10 mouse cellular contexts compared by ENCODE assay signal in genomic region chr7:29425413-29425827, GRCm38 (mm10).
A peak's percentile ranks its signal among the peaks of the same experiment; 100 is the strongest.
DNase-seq lines count a peak whose midpoint lies in the region; ATAC-seq and TF ChIP-seq lines count a peak whose summit lies in the region.
"Had no signal": no experiment of that assay in that cellular context is flagged by ENCODE, and none has a peak within 500 bp of the region (broad histone marks: within the 10 kb centered on the region; RNA-seq: fewer than 3 reads in every experiment).

No protein-coding gene starts in this region.

- no peak overlapping the region for H3K4me3 ChIP-seq in kidney, embryonic 16.5 days (ENCODE audit: low read length)
- H3K4me3 ChIP-seq in kidney, embryonic 14.5 days (ENCODE audit: low read length), result no peak overlapping the region
- no peak overlapping the region for H3K4me3 ChIP-seq in forebrain, embryonic 16.5 days (replicated peaks; ENCODE audit: low read length)
- H3K4me3 ChIP-seq in lung, postnatal 0 days (ENCODE audit: low read depth, low read length), result no peak overlapping the region
- no peak overlapping the region for H3K4me3 ChIP-seq in midbrain, embryonic 15.5 days
- H3K4me3 ChIP-seq: embryonic facial prominence, embryonic 12.5 days; liver, embryonic 13.5 days had no signal

- peaks cover 18% of the 10 kb centered on the region for H3K4me1 ChIP-seq in kidney, embryonic 16.5 days (ENCODE audit: insufficient read depth, low read length)
- peaks cover 14% of the 10 kb centered on the region; the same call in 1 of the 2 replicates for H3K4me1 ChIP-seq in kidney, embryonic 14.5 days (ENCODE audit: control insufficient read depth, insufficient read depth, low read length)
- H3K4me1 ChIP-seq in forebrain, embryonic 16.5 days (replicated peaks; ENCODE audit: control insufficient read depth, insufficient read depth, low read length), result peaks cover 29% of the 10 kb centered on the region
- peaks cover 24% of the 10 kb centered on the region for H3K4me1 ChIP-seq in lung, postnatal 0 days (ENCODE audit: insufficient read depth, low read depth, low read length)
- H3K4me1 ChIP-seq in midbrain, embryonic 15.5 days, result peaks cover 10% of the 10 kb centered on the region

- no peak overlapping the region for H3K9ac ChIP-seq in kidney, embryonic 16.5 days (replicated peaks; ENCODE audit: low read length)
- H3K9ac ChIP-seq in kidney, embryonic 14.5 days (ENCODE audit: low read depth, low read length), result no peak overlapping the region
- no peak overlapping the region for H3K9ac ChIP-seq in forebrain, embryonic 16.5 days (replicated peaks; ENCODE audit: low read depth, low read length)
- no peak overlapping the region for H3K9ac ChIP-seq in lung, postnatal 0 days (replicated peaks; ENCODE audit: low read depth)
- no peak overlapping the region for H3K9ac ChIP-seq in midbrain, embryonic 15.5 days
- H3K9ac ChIP-seq: embryonic facial prominence, embryonic 12.5 days; liver, embryonic 13.5 days had no signal

- ATAC-seq in kidney, embryonic 16.5 days (ENCODE audit: low FRiP score, low TSS enrichment), result peak; percentile 31; the same call in 1 of the 2 replicates
- no peak for ATAC-seq in kidney, embryonic 14.5 days (ENCODE audit: low FRiP score, low TSS enrichment)
- peak; percentile 71 for ATAC-seq in forebrain, embryonic 16.5 days
- peak; percentile 83 for ATAC-seq in lung, postnatal 0 days
- no peak for ATAC-seq in midbrain, embryonic 15.5 days (replicated peaks)
- ATAC-seq: activated CD4-positive, CD25-positive, alpha-beta regulatory T cell, adult 4 months had no signal

- no peaks in the 10 kb centered on the region for H3K27me3 ChIP-seq in kidney, embryonic 16.5 days (ENCODE audit: insufficient read depth, low read length)
- H3K27me3 ChIP-seq in kidney, embryonic 14.5 days (ENCODE audit: control insufficient read depth, insufficient read depth, low read length), result no peaks in the 10 kb centered on the region
- H3K27me3 ChIP-seq in forebrain, embryonic 16.5 days (replicated peaks; ENCODE audit: control insufficient read depth, insufficient read depth, low read length), result no peaks in the 10 kb centered on the region
- no peaks in the 10 kb centered on the region for H3K27me3 ChIP-seq in lung, postnatal 0 days (replicated peaks; ENCODE audit: insufficient read depth, low read length)
- no peaks in the 10 kb centered on the region for H3K27me3 ChIP-seq in midbrain, embryonic 15.5 days (replicated peaks)
- H3K27me3 ChIP-seq: embryonic facial prominence, embryonic 12.5 days; liver, embryonic 13.5 days had no signal

- no peak overlapping the region for H3K4me2 ChIP-seq in kidney, embryonic 16.5 days (replicated peaks; ENCODE audit: low read depth, low read length)
- no peak overlapping the region for H3K4me2 ChIP-seq in kidney, embryonic 14.5 days (replicated peaks; ENCODE audit: low read depth, low read length)
- no peak overlapping the region for H3K4me2 ChIP-seq in forebrain, embryonic 16.5 days (ENCODE audit: low read length)
- peak overlapping the region; percentile 31; the same call in 1 of the 2 replicates for H3K4me2 ChIP-seq in lung, postnatal 0 days (replicated peaks; ENCODE audit: low read depth, low read length)
- H3K4me2 ChIP-seq in midbrain, embryonic 15.5 days, result no peak overlapping the region
- H3K4me2 ChIP-seq: embryonic facial prominence, embryonic 12.5 days; liver, embryonic 13.5 days had no signal

- H3K27ac ChIP-seq in kidney, embryonic 16.5 days (ENCODE audit: low read length), result no peak overlapping the region
- no peak overlapping the region for H3K27ac ChIP-seq in kidney, embryonic 14.5 days (ENCODE audit: low read depth, low read length)
- H3K27ac ChIP-seq in forebrain, embryonic 16.5 days (ENCODE audit: low read length), result peak overlapping the region; percentile 33; the same call in 1 of the 2 replicates
- peak overlapping the region; percentile 82 for H3K27ac ChIP-seq in lung, postnatal 0 days (ENCODE audit: low read length)
- H3K27ac ChIP-seq in midbrain, embryonic 15.5 days, result no peak overlapping the region
- H3K27ac ChIP-seq: embryonic facial prominence, embryonic 12.5 days; liver, embryonic 13.5 days had no signal

- DNase-seq in NIH3T3 (ENCODE audit: low read depth), result peak; percentile 44
- peak; percentile 91 for DNase-seq in lung, postnatal 0 days (ENCODE audit: low spot score)
- DNase-seq in spleen, postnatal 14 days (ENCODE audit: low spot score in 2 of 2), result no peak
- DNase-seq: liver, embryonic 13.5 days had no signal

- WGBS in kidney, embryonic 16.5 days, result 35% methylated on average over 7 of the region's 7 CpGs
- 50% methylated on average over 7 of the region's 7 CpGs for WGBS in kidney, embryonic 14.5 days
- 59% methylated on average over 7 of the region's 7 CpGs for WGBS in forebrain, embryonic 16.5 days
- 27% methylated on average over 7 of the region's 7 CpGs for WGBS in lung, postnatal 0 days
- 82% methylated on average over 7 of the region's 7 CpGs for WGBS in midbrain, embryonic 15.5 days

- no peaks in the 10 kb centered on the region for H3K9me3 ChIP-seq in kidney, embryonic 16.5 days (ENCODE audit: low read length)
- no peaks in the 10 kb centered on the region for H3K9me3 ChIP-seq in kidney, embryonic 14.5 days (ENCODE audit: control insufficient read depth, low read length)
- no peaks in the 10 kb centered on the region for H3K9me3 ChIP-seq in forebrain, embryonic 16.5 days (ENCODE audit: control insufficient read depth, low read length)
- no peaks in the 10 kb centered on the region for H3K9me3 ChIP-seq in lung, postnatal 0 days (ENCODE audit: low read length)
- H3K9me3 ChIP-seq in midbrain, embryonic 15.5 days, result no peaks in the 10 kb centered on the region
- H3K9me3 ChIP-seq: embryonic facial prominence, embryonic 12.5 days; liver, embryonic 13.5 days had no signal

- TF ChIP-seq EP300 in lung, postnatal 0 days (IDR thresholded peaks at IDR 0.05), result peak; percentile 40

- peak; percentile 36; the same call in 1 of the 2 replicates for TF ChIP-seq CTCF in lung, postnatal 0 days (IDR thresholded peaks at IDR 0.05)

- H3K36me3 ChIP-seq in kidney, embryonic 16.5 days (ENCODE audit: insufficient read depth, low read length), result no peaks in the 10 kb centered on the region
- no peaks in the 10 kb centered on the region for H3K36me3 ChIP-seq in kidney, embryonic 14.5 days (ENCODE audit: control insufficient read depth, insufficient read depth, low read length)
- no peaks in the 10 kb centered on the region for H3K36me3 ChIP-seq in forebrain, embryonic 16.5 days (ENCODE audit: control insufficient read depth, insufficient read depth)
- no peaks in the 10 kb centered on the region for H3K36me3 ChIP-seq in lung, postnatal 0 days (ENCODE audit: insufficient read depth, low read length)
- no peaks in the 10 kb centered on the region for H3K36me3 ChIP-seq in midbrain, embryonic 15.5 days (replicated peaks)
- H3K36me3 ChIP-seq: embryonic facial prominence, embryonic 12.5 days; liver, embryonic 13.5 days had no signal

Comparison
In these comparisons a context has a peak if more than half of its experiments do, and no peak if none do; other contexts are left out.
1. ATAC-seq: peak in kidney, embryonic 16.5 days (single experiment), forebrain, embryonic 16.5 days (single experiment) and lung, postnatal 0 days (single experiment); none in kidney, embryonic 14.5 days (single experiment) and midbrain, embryonic 15.5 days (single experiment).
2. H3K27ac ChIP-seq: peak in forebrain, embryonic 16.5 days (single experiment) and lung, postnatal 0 days (single experiment); none in kidney, embryonic 16.5 days (single experiment), kidney, embryonic 14.5 days (single experiment) and midbrain, embryonic 15.5 days (single experiment).
3. DNase-seq: peak in NIH3T3 (single experiment) and lung, postnatal 0 days (single experiment); none in spleen, postnatal 14 days (0 of 2).